In genomic region chr17:68230484-68230883, GRCm38 (mm10) we compare ENCODE assay signal across 13 mouse cellular contexts. TPM values are rescaled to one million over a fixed set of nuclear protein-coding genes. Genes with fewer than 3 reads are reported as not detected.
"Had no signal": no experiment of that assay in that cellular context is flagged by ENCODE, and none has a peak within 500 bp of the region (broad histone marks: within the 10 kb centered on the region; RNA-seq: fewer than 3 reads in every experiment).

No protein-coding gene starts in this region.

- H3K4me2 ChIP-seq: intestine, embryonic 15.5 days; liver, embryonic 11.5 days; liver, embryonic 15.5 days; lung, embryonic 15.5 days; midbrain, embryonic 12.5 days had no signal

- DNase-seq: kidney, adult 18-20 months; kidney, postnatal 14 days; thymus, adult 18-20 months; thymus, postnatal 14 days had no signal

- H3K36me3 ChIP-seq: intestine, embryonic 15.5 days; limb, embryonic 10.5 days; liver, embryonic 15.5 days; lung, embryonic 15.5 days; midbrain, embryonic 12.5 days had no signal

- H3K9me3 ChIP-seq: intestine, embryonic 15.5 days; limb, embryonic 10.5 days; liver, embryonic 15.5 days; lung, embryonic 15.5 days; midbrain, embryonic 12.5 days had no signal

- H3K27ac ChIP-seq: intestine, embryonic 15.5 days; limb, embryonic 10.5 days; liver, embryonic 15.5 days; lung, embryonic 15.5 days; macrophage; midbrain, embryonic 12.5 days; stomach, postnatal 0 days had no signal

- H3K27me3 ChIP-seq: intestine, embryonic 15.5 days; liver, embryonic 15.5 days; lung, embryonic 15.5 days; megakaryocyte, embryonic 14.5 days; midbrain, embryonic 12.5 days had no signal

- ATAC-seq: intestine, embryonic 15.5 days had no signal

- H3K9ac ChIP-seq: intestine, embryonic 15.5 days; liver, embryonic 15.5 days; lung, embryonic 15.5 days; midbrain, embryonic 12.5 days had no signal

- H3K4me1 ChIP-seq: intestine, embryonic 15.5 days; limb, embryonic 10.5 days; liver, embryonic 15.5 days; lung, embryonic 15.5 days; megakaryocyte, embryonic 14.5 days; midbrain, embryonic 12.5 days had no signal

- H3K4me3 ChIP-seq: intestine, embryonic 15.5 days; limb, embryonic 10.5 days; liver, embryonic 15.5 days; lung, embryonic 15.5 days; megakaryocyte, embryonic 14.5 days; midbrain, embryonic 12.5 days had no signal

RNA-seq across cellular contexts. Expression of gene L3mbtl4, which starts 43.1 kb away (rescaled TPM):
- polyA plus RNA-seq: limb, embryonic 10.5 days; liver, embryonic 11.5 days; liver, embryonic 15.5 days; macrophage; stomach, postnatal 0 days had no signal
